Mouse (Mus musculus) heart, postnatal 0 days (tissue): ENCODE data around the gene Bak1. TPM values are rescaled to one million over a fixed set of nuclear protein-coding genes. Genes with fewer than 3 reads are reported as not detected.

Experiments
- ATAC-seq: fragments of 200-750 bp; cut with Nextera tagmentation; 2 replicates; pipeline ENCODE4 v1.8.0; 2017; ENCODE audit warnings: low read depth, moderate number of reproducible peaks, moderate library complexity; ENCODE audit not compliant: insufficient read depth
- DNase-seq: peaks from one replicate; pipeline ENCODE4 v3.0.0-alpha.2; 2016; ENCODE audit warnings: low spot score
- H3K27ac ChIP-seq: fragments of 300-500 bp; sonication (generic); 2 replicates; pipeline ENCODE4 v1.5.1; 2014; ENCODE audit warnings: low read depth, mild to moderate bottlenecking
- H3K27me3 ChIP-seq: fragments of 300-500 bp; sonication (generic); 2 replicates; pipeline ENCODE4 v1.6.1; 2014; ENCODE audit warnings: low read length, mixed read lengths; ENCODE audit not compliant: control insufficient read depth, insufficient read depth
- H3K36me3 ChIP-seq: fragments of 300-500 bp; sonication (generic); replicated peaks from 2 replicates; pipeline ENCODE4 v1.6.1; 2014; ENCODE audit warnings: low read length, mixed read lengths; ENCODE audit not compliant: control insufficient read depth, insufficient read depth
- H3K4me1 ChIP-seq: fragments of 300-500 bp; sonication (generic); 2 replicates; pipeline ENCODE4 v1.6.1; 2014; ENCODE audit warnings: antibody characterized with exemption; ENCODE audit not compliant: control insufficient read depth, insufficient read depth
- H3K4me2 ChIP-seq: fragments of 300-500 bp; sonication (generic); 2 replicates; pipeline ENCODE4 v1.6.1; 2014; ENCODE audit warnings: low read depth, mild to moderate bottlenecking, low read length, moderate library complexity
- H3K4me3 ChIP-seq: fragments of 300-500 bp; sonication (generic); 2 replicates; pipeline ENCODE4 v1.5.1; 2014; ENCODE audit warnings: low read depth, low read length
- H3K9ac ChIP-seq: fragments of 300-500 bp; sonication (generic); replicated peaks from 2 replicates; pipeline ENCODE4 v1.6.1; 2014; ENCODE audit warnings: low read depth, low read length, mixed read lengths
- H3K9me3 ChIP-seq: fragments of 300-500 bp; sonication (generic); replicated peaks from 2 replicates; pipeline ENCODE4 v1.6.1; 2016; ENCODE audit warnings: low read length; ENCODE audit not compliant: control insufficient read depth
- CTCF ChIP-seq: IDR thresholded peaks from 2 replicates; pipeline ENCODE4 v1.5.1; 2016; ENCODE audit warnings: antibody characterized with exemption, control low read depth, low read depth
- EP300 ChIP-seq: IDR thresholded peaks from 2 replicates; pipeline ENCODE4 v1.6.1; 2016; ENCODE audit warnings: antibody characterized with exemption, low read depth
- WGBS: fragments of 180-500 bp; shearing (Covaris S2); extraction: QIAGEN DNeasy Blood & Tissue Kit; methylation state at CpG from one replicate; pipeline ENCODE4 v1.1.7; 2014; 5-methylcytosine and 5-hydroxymethylcytosine counted together
- polyA plus RNA-seq: library from polyadenylated mRNA; unstranded; fragments of >200 nt; fragmentation: Nextera tagmentation; extraction: Ambion mirVana; gene quantifications from 2 replicates; pipeline ENCODE4 v1.2.1, GENCODE M21; 2015
- total RNA-seq: library from RNA; depleted of rRNA; stranded (reverse); fragments of >200 nt; gene quantifications from 2 replicates; pipeline ENCODE4 v1.2.3, GENCODE M21; 2014; ENCODE audit warnings: low replicate concordance

Gene Bak1
- total and polyA plus RNA-seq, 2 experiments from 2014 or later, result 4.5 to 82.4 TPM

GRCm38 (mm10) chr17:27060698-27061097, 31.9 kb upstream of the Bak1 start:
- peaks cover 15% of the 10 kb centered on the region for H3K27me3 ChIP-seq
- H3K27ac ChIP-seq, result no peak overlapping the region
- H3K9me3 ChIP-seq, result no peaks in the 10 kb centered on the region
- ATAC-seq, result no peak
- no peaks in the 10 kb centered on the region for H3K36me3 ChIP-seq
- H3K9ac ChIP-seq, result no peak overlapping the region
- TF ChIP-seq EP300 (no peak), CTCF (no peak)
- H3K4me2 ChIP-seq, result no peak overlapping the region
- WGBS, result 82% methylated on average over 8 of the region's 8 CpGs
- H3K4me1 ChIP-seq, result no peaks in the 10 kb centered on the region
- H3K4me3 ChIP-seq, result no peak overlapping the region
- DNase-seq, result no peak

GRCm38 (mm10) chr17:27057517-27058055, 28.8 kb upstream of the Bak1 start:
- no peak; the same call in none of the 2 replicates for ATAC-seq

GRCm38 (mm10) chr17:27056812-27057516, 28.2 kb upstream of the Bak1 start, which contains the start of gene Itpr3:
Gene Itpr3 (plus strand): TSS chr17:27057304.
- Histone ChIP-seq H3K9ac (peak within 1 kb of the TSS; percentile 66), H3K27me3 (peaks cover 15% of the 10 kb centered on the region), H3K9me3 (no peaks in the 10 kb centered on the region), H3K27ac (peak within 1 kb of the TSS; percentile 81), H3K4me2 (peak within 1 kb of the TSS; percentile 95), H3K4me3 (peak within 1 kb of the TSS; percentile 64), H3K4me1 (no peaks in the 10 kb centered on the region), H3K36me3 (no peaks in the 10 kb centered on the region)
- DNase-seq (no peak), ATAC-seq (peak; percentile 72)
- WGBS, result under 1% methylated on average over 62 of the region's 66 CpGs
- no peak for TF ChIP-seq EP300
- TF ChIP-seq CTCF, result no peak

More at GRCm38 (mm10) chr17:27057517-27058055, 28.8 kb upstream of the Bak1 start:
- Histone ChIP-seq H3K4me2 (peak overlapping the region; percentile 95), H3K4me3 (peak overlapping the region; percentile 64), H3K4me1 (no peaks in the 10 kb centered on the region), H3K36me3 (no peaks in the 10 kb centered on the region), H3K9me3 (no peaks in the 10 kb centered on the region), H3K27ac (peak overlapping the region; percentile 81; the same call in 1 of the 2 replicates), H3K9ac (peak overlapping the region; percentile 66), H3K27me3 (peaks cover 15% of the 10 kb centered on the region)
- 3% methylated on average over 24 of the region's 24 CpGs for WGBS
- TF ChIP-seq CTCF (no peak), EP300 (no peak)
- DNase-seq, result no peak

GRCm38 (mm10) chr17:27056170-27056569, 27.4 kb upstream of the Bak1 start:
- Histone ChIP-seq H3K4me3 (peak overlapping the region; percentile 64), H3K9me3 (no peaks in the 10 kb centered on the region), H3K9ac (peak overlapping the region; percentile 66), H3K4me1 (peaks cover 5% of the 10 kb centered on the region; the same call in 1 of the 2 replicates), H3K27me3 (peaks cover 15% of the 10 kb centered on the region), H3K4me2 (peak overlapping the region; percentile 95), H3K36me3 (no peaks in the 10 kb centered on the region), H3K27ac (peak overlapping the region; percentile 81)
- WGBS, result under 1% methylated on average over 13 of the region's 13 CpGs
- peak; percentile 73 for ATAC-seq
- no peak for TF ChIP-seq CTCF
- no peak for TF ChIP-seq EP300
- peak; percentile 84 for DNase-seq

GRCm38 (mm10) chr17:27051514-27051913, 22.7 kb upstream of the Bak1 start:
- no peaks in the 10 kb centered on the region for H3K27me3 ChIP-seq
- H3K9me3 ChIP-seq, result no peaks in the 10 kb centered on the region
- WGBS, result 33% methylated on average over 10 of the region's 11 CpGs
- H3K4me1 ChIP-seq, result peaks cover 6% of the 10 kb centered on the region; the same call in 1 of the 2 replicates
- no peaks in the 10 kb centered on the region for H3K36me3 ChIP-seq
- no peak for DNase-seq
- TF ChIP-seq CTCF, result no peak
- TF ChIP-seq EP300, result no peak
- no peak overlapping the region for H3K27ac ChIP-seq
- ATAC-seq, result no peak
- peak overlapping the region; percentile 49 for H3K4me2 ChIP-seq
- H3K9ac ChIP-seq, result no peak overlapping the region
- H3K4me3 ChIP-seq, result no peak overlapping the region
